Mouse (Mus musculus): ENCODE data around the gene Adam22. TPM values are rescaled to one million over a fixed set of nuclear protein-coding genes. Genes with fewer than 3 reads are reported as not detected.
"Not testable (repeated sequence)": the region's sequence is repeated elsewhere in the genome, so short reads cannot be mapped to it uniquely, and the experiment has no call there.

The Adam22 gene
- polyA plus RNA-seq, 1 experiment from 2014 or later, result 0.24 TPM

GRCm38 (mm10) chr5:8243064-8243615 lies 124.8 kb downstream of the Adam22 start:
- ATAC-seq (ENCODE audit: insufficient read depth), result no peak
- Histone ChIP-seq H3K4me1 (replicated peaks) (no peaks in the 10 kb centered on the region), H3K9me3 (replicated peaks) (no peaks in the 10 kb centered on the region), H3K27ac (replicated peaks) (no peak overlapping the region), H3K27me3 (no peaks in the 10 kb centered on the region), H3K4me2 (no peak overlapping the region), H3K4me3 (replicated peaks) (no peak overlapping the region), H3K36me3 (replicated peaks) (no peaks in the 10 kb centered on the region), H3K9ac (no peak overlapping the region)
- 38% methylated on average over 4 of the region's 4 CpGs for WGBS (ENCODE audit: insufficient replicate concordance)

GRCm38 (mm10) chr5:8242660-8243059 lies 125.3 kb downstream of the Adam22 start:
- WGBS (ENCODE audit: insufficient replicate concordance), result 53% methylated on average over 1 of the region's 1 CpGs
- Histone ChIP-seq H3K4me1 (replicated peaks) (no peaks in the 10 kb centered on the region), H3K4me2 (no peak overlapping the region), H3K36me3 (replicated peaks) (no peaks in the 10 kb centered on the region), H3K9me3 (replicated peaks) (no peaks in the 10 kb centered on the region), H3K27ac (replicated peaks) (no peak overlapping the region), H3K27me3 (no peaks in the 10 kb centered on the region), H3K4me3 (replicated peaks) (no peak overlapping the region), H3K9ac (no peak overlapping the region)
- ATAC-seq (ENCODE audit: insufficient read depth), result no peak

- no peak overlapping the region for H3K9ac ChIP-seq
- no peak overlapping the region for H3K4me3 ChIP-seq (replicated peaks)
- no peaks in the 10 kb centered on the region for H3K36me3 ChIP-seq (replicated peaks)
- H3K4me1 ChIP-seq (replicated peaks), result no peaks in the 10 kb centered on the region
- no peak for ATAC-seq (ENCODE audit: insufficient read depth)
- H3K4me2 ChIP-seq, result no peak overlapping the region
- no peaks in the 10 kb centered on the region for H3K9me3 ChIP-seq (replicated peaks)
- H3K27ac ChIP-seq (replicated peaks), result no peak overlapping the region
- no peaks in the 10 kb centered on the region for H3K27me3 ChIP-seq
- 60% methylated on average over 1 of the region's 1 CpGs for WGBS (ENCODE audit: insufficient replicate concordance)
Measured at GRCm38 (mm10) chr5:8227073-8227472, 140.9 kb downstream of the Adam22 start.

- no peak for ATAC-seq (ENCODE audit: insufficient read depth)
- WGBS (ENCODE audit: insufficient replicate concordance), result 64% methylated on average over 4 of the region's 4 CpGs
Measured at GRCm38 (mm10) chr5:8224321-8224705, 143.6 kb downstream of the Adam22 start.

GRCm38 (mm10) chr5:8223597-8224320 lies 144.2 kb downstream of the Adam22 start:
- Histone ChIP-seq H3K27me3 (no peaks in the 10 kb centered on the region), H3K9me3 (replicated peaks) (no peaks in the 10 kb centered on the region), H3K4me3 (replicated peaks) (no peak overlapping the region), H3K4me2 (no peak overlapping the region), H3K4me1 (replicated peaks) (no peaks in the 10 kb centered on the region), H3K36me3 (replicated peaks) (no peaks in the 10 kb centered on the region), H3K27ac (replicated peaks) (no peak overlapping the region), H3K9ac (no peak overlapping the region)
- ATAC-seq (ENCODE audit: insufficient read depth), result no peak
- 54% methylated on average over 8 of the region's 8 CpGs for WGBS (ENCODE audit: insufficient replicate concordance)

More at GRCm38 (mm10) chr5:8224321-8224705, 143.6 kb downstream of the Adam22 start:
- Histone ChIP-seq H3K4me2 (no peak overlapping the region), H3K4me1 (replicated peaks) (no peaks in the 10 kb centered on the region), H3K27me3 (no peaks in the 10 kb centered on the region), H3K9ac (no peak overlapping the region), H3K4me3 (replicated peaks) (no peak overlapping the region), H3K9me3 (replicated peaks) (no peaks in the 10 kb centered on the region), H3K36me3 (replicated peaks) (no peaks in the 10 kb centered on the region), H3K27ac (replicated peaks) (no peak overlapping the region)

- no peaks in the 10 kb centered on the region for H3K27me3 ChIP-seq
- H3K9me3 ChIP-seq (replicated peaks), result no peaks in the 10 kb centered on the region
- ATAC-seq (ENCODE audit: insufficient read depth), result no peak
- 63% methylated on average over 5 of the region's 5 CpGs for WGBS (ENCODE audit: insufficient replicate concordance)
- H3K27ac ChIP-seq (replicated peaks), result no peak overlapping the region
- H3K36me3 ChIP-seq (replicated peaks), result no peaks in the 10 kb centered on the region
- H3K4me2 ChIP-seq, result no peak overlapping the region
- no peak overlapping the region for H3K9ac ChIP-seq
- no peaks in the 10 kb centered on the region for H3K4me1 ChIP-seq (replicated peaks)
- no peak overlapping the region for H3K4me3 ChIP-seq (replicated peaks)
Measured at GRCm38 (mm10) chr5:8221630-8222029, 146.3 kb downstream of the Adam22 start.

- H3K27me3 ChIP-seq, result no peaks in the 10 kb centered on the region
Measured at GRCm38 (mm10) chr5:8215841-8216240, 152.1 kb downstream of the Adam22 start.

GRCm38 (mm10) chr5:8184992-8185391 lies 183.0 kb downstream of the Adam22 start:
- ATAC-seq (ENCODE audit: insufficient read depth); H3K9ac ChIP-seq; H3K4me1 ChIP-seq (replicated peaks); H3K9me3 ChIP-seq (replicated peaks); H3K4me3 ChIP-seq (replicated peaks); H3K27ac ChIP-seq (replicated peaks); H3K4me2 ChIP-seq; H3K36me3 ChIP-seq (replicated peaks); H3K27me3 ChIP-seq: not testable (repeated sequence)
- 48% methylated on average over 1 of the region's 1 CpGs for WGBS (ENCODE audit: insufficient replicate concordance)

More at GRCm38 (mm10) chr5:8215841-8216240, 152.1 kb downstream of the Adam22 start:
- H3K27ac ChIP-seq (replicated peaks), result no peak overlapping the region
- no peak overlapping the region for H3K4me3 ChIP-seq (replicated peaks)
- H3K9me3 ChIP-seq (replicated peaks), result no peaks in the 10 kb centered on the region
- no peak overlapping the region for H3K9ac ChIP-seq
- 29% methylated on average over 1 of the region's 1 CpGs for WGBS (ENCODE audit: insufficient replicate concordance)
- H3K4me2 ChIP-seq, result no peak overlapping the region
- no peak for ATAC-seq (ENCODE audit: insufficient read depth)
- no peaks in the 10 kb centered on the region for H3K4me1 ChIP-seq (replicated peaks)
- no peaks in the 10 kb centered on the region for H3K36me3 ChIP-seq (replicated peaks)

GRCm38 (mm10) chr5:8180646-8181045 lies 187.3 kb downstream of the Adam22 start:
- H3K4me2 ChIP-seq, result no peak overlapping the region
- H3K9ac ChIP-seq, result no peak overlapping the region
- H3K4me1 ChIP-seq (replicated peaks), result no peaks in the 10 kb centered on the region
- H3K27ac ChIP-seq (replicated peaks), result no peak overlapping the region
- no peak overlapping the region for H3K4me3 ChIP-seq (replicated peaks)
- no peaks in the 10 kb centered on the region for H3K9me3 ChIP-seq (replicated peaks)
- no peaks in the 10 kb centered on the region for H3K36me3 ChIP-seq (replicated peaks)
- WGBS (ENCODE audit: insufficient replicate concordance), result 31% methylated on average over 1 of the region's 1 CpGs
- H3K27me3 ChIP-seq, result no peaks in the 10 kb centered on the region
- ATAC-seq (ENCODE audit: insufficient read depth), result no peak

- Histone ChIP-seq H3K9ac (no peak overlapping the region), H3K4me1 (replicated peaks) (no peaks in the 10 kb centered on the region), H3K27me3 (no peaks in the 10 kb centered on the region), H3K9me3 (replicated peaks) (no peaks in the 10 kb centered on the region), H3K27ac (replicated peaks) (no peak overlapping the region), H3K4me2 (no peak overlapping the region), H3K36me3 (replicated peaks) (no peaks in the 10 kb centered on the region), H3K4me3 (replicated peaks) (no peak overlapping the region)
- ATAC-seq (ENCODE audit: insufficient read depth), result no peak
- WGBS (ENCODE audit: insufficient replicate concordance), result 62% methylated on average over 17 of the region's 17 CpGs
Measured at GRCm38 (mm10) chr5:8178111-8178510, 189.8 kb downstream of the Adam22 start.

GRCm38 (mm10) chr5:8164773-8165172 lies 203.2 kb downstream of the Adam22 start:
- no peak overlapping the region for H3K4me2 ChIP-seq
- no peak for ATAC-seq (ENCODE audit: insufficient read depth)
- H3K4me1 ChIP-seq (replicated peaks), result no peaks in the 10 kb centered on the region
- no peaks in the 10 kb centered on the region for H3K27me3 ChIP-seq
- no peak overlapping the region for H3K9ac ChIP-seq
- no peaks in the 10 kb centered on the region for H3K36me3 ChIP-seq (replicated peaks)
- no peak overlapping the region for H3K27ac ChIP-seq (replicated peaks)
- WGBS (ENCODE audit: insufficient replicate concordance), result 31% methylated on average over 4 of the region's 4 CpGs
- H3K4me3 ChIP-seq (replicated peaks), result no peak overlapping the region
- no peaks in the 10 kb centered on the region for H3K9me3 ChIP-seq (replicated peaks)

- H3K9me3 ChIP-seq (replicated peaks), result no peaks in the 10 kb centered on the region
- no peak overlapping the region for H3K27ac ChIP-seq (replicated peaks)
- H3K36me3 ChIP-seq (replicated peaks), result no peaks in the 10 kb centered on the region
- no peak for ATAC-seq (ENCODE audit: insufficient read depth)
- H3K4me3 ChIP-seq (replicated peaks), result no peak overlapping the region
- no peaks in the 10 kb centered on the region for H3K4me1 ChIP-seq (replicated peaks)
- H3K27me3 ChIP-seq, result no peaks in the 10 kb centered on the region
- no peak overlapping the region for H3K9ac ChIP-seq
- WGBS (ENCODE audit: insufficient replicate concordance), result 70% methylated on average over 1 of the region's 1 CpGs
- no peak overlapping the region for H3K4me2 ChIP-seq
Measured at GRCm38 (mm10) chr5:8151645-8152044, 216.3 kb downstream of the Adam22 start.

Measured in liver, embryonic 15.5 days (tissue).